Mouse (Mus musculus): ENCODE results near the gene Stard5.

The Stard5 gene

GRCm38 (mm10) chr7:83667936-83668645 is 36.3 kb downstream of the Stard5 start:
- no peak for DNase-seq

GRCm38 (mm10) chr7:83668724-83669123 is 37.0 kb downstream of the Stard5 start:
- DNase-seq, result peak; percentile 38

GRCm38 (mm10) chr7:83671573-83671972 is 39.8 kb downstream of the Stard5 start:
- DNase-seq, result no peak

- no peak for DNase-seq
Observed at GRCm38 (mm10) chr7:83675545-83676254, 43.9 kb downstream of the Stard5 start.

- DNase-seq, result no peak
Observed at GRCm38 (mm10) chr7:83677296-83677695, 45.5 kb downstream of the Stard5 start.

GRCm38 (mm10) chr7:83678506-83678905 is 46.7 kb downstream of the Stard5 start:
- no peak for DNase-seq

GRCm38 (mm10) chr7:83682640-83683274 is 51.0 kb downstream of the Stard5 start:
- DNase-seq, result peak; percentile 58

GRCm38 (mm10) chr7:83695449-83696212 is 63.9 kb downstream of the Stard5 start:
- no peak for DNase-seq

GRCm38 (mm10) chr7:83699066-83699745 is 67.4 kb downstream of the Stard5 start:
- no peak for DNase-seq
